Mouse (Mus musculus) megakaryocyte, adult 5-6 weeks (primary cell): Measurements from ENCODE around the gene Gm45521. TPM values are rescaled to one million over a fixed set of nuclear protein-coding genes. Genes with fewer than 3 reads are reported as not detected.
"Not testable (repeated sequence)": the region's sequence is repeated elsewhere in the genome, so short reads cannot be mapped to it uniquely, and the experiment has no call there.

Source experiments
- ATAC-seq: 2 replicates; pipeline ENCODE4 v1.8.0; 2016; ENCODE audit warnings: mild to moderate bottlenecking, inconsistent platforms; ENCODE audit not compliant: poor library complexity, severe bottlenecking
- total RNA-seq, 2 experiments: library from RNA; stranded (forward) in 1 of 2; stranded (reverse) in 1 of 2; fragments of 153-499, 151-499 nt in 1 of 2; fragments of 221-1000, 200-1000 nt in 1 of 2; gene quantifications; 2 replicates each; pipeline versions ENCODE4 v1.2.3 to v1.2.4; 2015 to 2017

The Gm45521 gene
- total RNA-seq, 2 experiments from 2014 or later, result not detected

DNA sequence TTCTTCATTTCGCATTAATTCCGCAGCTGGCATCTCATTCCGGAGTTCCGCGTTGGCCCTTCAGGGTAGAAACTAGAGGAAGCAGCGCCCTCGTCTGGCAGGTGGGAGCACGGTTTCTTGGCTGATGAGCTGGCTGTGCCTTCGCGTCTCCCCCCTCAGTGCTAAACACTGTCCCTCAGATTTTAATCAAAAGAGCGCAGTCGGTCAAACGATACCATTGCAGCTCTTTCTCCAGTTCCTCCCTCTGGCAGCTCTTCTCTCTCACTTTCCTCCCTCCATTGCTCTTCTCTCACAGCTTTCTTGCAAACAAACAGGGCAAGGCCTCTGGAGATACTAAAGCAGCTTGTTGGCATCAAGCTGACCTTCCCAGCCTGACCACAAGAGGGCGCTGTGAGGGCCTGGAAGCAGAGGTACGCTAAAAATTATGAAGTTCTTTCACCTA is 40.2 kb downstream of the Gm45521 start:
- peak; percentile 92 for ATAC-seq

DNA sequence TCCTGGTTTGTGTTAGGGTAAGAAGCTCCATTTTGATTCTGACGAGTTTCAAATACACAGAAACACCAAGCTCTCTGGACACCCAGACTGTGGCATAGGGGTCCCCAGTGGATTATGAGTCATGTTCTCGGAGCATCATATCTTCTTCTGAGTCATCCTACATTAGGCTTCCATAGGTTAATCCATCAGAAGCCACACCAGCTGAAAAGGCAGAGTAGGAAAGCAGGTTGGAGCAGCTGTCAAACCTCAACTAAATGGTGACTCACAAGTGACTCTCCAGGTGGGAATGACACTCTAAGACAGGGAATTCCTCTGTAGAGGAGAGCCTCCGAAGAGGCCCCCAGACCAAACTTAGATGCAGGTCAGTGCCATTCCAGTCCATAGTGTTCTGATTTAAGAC is 41.9 kb downstream of the Gm45521 start:
- ATAC-seq, result no peak

DNA sequence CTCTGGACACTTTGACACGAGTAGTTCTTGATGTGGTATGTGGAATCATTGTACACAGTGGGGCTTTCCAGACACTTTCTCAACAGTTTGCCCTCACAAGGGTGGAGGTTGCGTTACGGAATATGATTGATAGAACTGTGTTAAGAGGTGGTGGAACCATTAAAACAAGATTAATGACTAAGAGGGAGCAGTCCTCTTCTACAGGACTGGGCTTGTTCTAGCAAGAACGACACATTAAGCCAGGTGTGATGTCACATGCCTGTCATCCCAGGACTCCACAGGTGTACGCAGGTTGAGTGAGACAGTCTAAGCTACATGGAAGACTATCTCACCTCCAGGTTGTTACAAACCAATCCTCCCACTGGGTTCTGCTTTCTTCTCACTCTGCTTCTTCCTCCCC is 42.3 kb downstream of the Gm45521 start:
- no peak for ATAC-seq

DNA sequence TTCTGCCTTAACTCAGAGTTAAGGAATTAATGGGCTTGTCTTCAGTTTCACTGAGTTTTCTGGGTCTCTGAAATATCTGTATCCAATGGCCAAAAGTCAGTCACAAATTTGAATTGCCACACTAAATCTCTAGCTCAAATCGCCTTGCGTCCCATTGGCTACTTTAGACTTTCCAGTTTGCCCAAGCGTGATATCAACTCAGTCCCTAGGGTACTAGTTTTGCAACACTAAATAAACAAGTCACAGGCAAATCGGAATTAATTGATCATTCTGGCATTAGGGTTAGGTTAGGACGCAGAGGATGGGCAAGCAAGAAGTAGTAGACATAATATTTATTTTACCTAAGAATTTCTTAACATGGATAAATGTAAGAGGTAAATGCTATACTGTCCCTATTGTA is 43.2 kb downstream of the Gm45521 start:
- no peak for ATAC-seq

DNA sequence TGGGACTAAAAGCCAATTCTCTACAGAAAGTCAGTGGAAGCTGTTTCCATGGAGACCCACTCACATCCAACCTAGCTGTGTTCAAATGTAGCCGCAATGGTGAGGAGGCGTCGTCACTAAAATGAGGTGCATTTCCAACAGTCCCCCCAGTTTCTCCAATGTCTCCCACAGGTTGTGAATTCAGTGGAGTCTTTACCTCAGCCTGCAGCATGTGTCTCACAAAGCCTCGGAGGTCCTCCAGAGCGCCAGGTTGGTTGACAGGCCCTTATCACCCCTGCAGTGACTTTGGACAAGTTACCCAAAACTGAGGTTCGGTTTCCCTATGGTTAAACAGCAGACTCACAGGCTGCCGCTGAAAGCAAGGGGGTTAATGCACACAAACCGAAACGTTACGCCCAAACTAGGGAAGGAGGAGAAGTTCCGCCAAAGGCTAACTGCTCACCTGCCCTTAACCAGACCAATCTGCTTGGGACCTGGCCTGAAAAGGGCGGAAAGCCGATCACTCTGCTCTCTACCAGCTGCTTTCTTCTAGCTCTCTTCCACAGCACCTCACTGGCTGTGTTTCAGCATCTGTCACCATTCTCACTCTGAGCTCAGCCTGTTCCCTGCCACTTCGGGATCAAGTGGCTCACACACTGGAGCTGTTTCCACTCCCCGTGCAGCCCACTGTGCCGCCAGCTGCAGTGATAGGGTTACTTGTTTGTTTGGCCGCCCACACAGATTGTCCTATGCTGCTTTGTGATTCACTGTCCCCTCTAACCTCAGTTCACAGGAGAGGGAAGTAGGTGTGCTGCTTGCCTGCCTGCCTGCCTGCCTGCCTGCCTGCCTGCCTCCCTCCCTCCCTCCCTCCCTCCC is 44.0 kb downstream of the Gm45521 start:
- ATAC-seq, result no peak

DNA sequence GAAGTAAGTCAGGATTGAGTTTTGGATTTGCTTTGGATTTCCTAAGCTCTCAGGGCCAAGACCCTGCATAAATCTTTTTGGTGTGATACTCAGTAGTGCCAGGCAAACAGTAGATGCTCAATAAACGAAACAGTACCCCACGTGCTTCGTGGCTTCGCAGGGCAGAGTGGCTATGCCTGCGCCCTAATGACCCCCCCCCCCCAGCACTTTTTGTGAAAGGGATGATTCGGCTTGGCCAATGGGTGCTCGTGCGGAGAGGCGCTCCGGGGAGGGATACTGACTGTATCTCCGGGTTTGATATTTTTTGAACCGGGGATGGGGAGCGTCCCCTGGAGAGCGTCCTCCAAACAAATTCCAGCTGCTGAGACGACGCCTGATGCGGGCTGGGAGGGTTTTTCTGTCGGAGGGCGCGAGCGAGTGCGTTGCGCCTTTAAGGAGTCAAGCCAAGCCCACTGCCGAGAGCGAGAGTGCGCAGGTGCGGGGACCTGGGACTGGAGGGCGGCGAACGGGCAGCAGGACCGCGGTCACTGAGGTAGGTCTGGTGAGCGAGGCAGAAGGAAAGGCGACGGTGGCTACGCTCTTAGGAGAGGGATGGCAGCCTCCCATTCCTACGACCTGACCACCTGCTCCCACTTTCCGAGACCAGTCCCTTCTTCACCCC is 45.5 kb downstream of the Gm45521 start, which contains the start of gene Abhd6:
Gene Abhd6 (plus strand): TSS at position 471 of the 661 bp plus-strand sequence.
- ATAC-seq, result peak; percentile 71

DNA sequence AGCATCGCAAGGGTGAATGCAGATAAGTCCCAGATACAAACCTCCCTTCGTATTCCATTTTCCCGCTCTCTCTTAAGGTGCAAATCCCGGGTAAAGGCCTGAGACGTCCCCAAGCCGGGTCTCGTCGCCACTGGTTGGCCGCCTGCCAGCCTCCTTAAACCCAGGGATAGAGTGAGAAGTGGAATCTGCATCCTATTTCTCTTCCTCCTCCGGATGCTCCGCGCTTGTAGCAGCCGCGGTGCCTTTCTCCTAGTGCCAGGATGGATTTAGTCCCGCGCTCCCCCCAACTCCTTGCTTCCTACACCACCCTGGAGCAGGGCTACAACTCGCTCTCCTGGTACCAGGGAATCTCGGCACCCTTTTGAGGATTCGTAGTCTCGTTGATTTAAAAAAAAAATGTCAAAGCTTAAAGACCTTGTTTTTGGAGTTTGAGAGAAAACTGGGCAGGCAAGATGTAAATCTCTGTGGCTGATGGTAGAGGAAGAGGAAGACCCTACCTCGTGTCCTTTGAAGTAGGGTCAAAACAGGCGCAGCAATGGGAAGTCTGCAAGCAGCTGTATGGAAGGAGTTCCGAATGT is 46.1 kb downstream of the Gm45521 start:
- ATAC-seq, result peak; percentile 42

DNA sequence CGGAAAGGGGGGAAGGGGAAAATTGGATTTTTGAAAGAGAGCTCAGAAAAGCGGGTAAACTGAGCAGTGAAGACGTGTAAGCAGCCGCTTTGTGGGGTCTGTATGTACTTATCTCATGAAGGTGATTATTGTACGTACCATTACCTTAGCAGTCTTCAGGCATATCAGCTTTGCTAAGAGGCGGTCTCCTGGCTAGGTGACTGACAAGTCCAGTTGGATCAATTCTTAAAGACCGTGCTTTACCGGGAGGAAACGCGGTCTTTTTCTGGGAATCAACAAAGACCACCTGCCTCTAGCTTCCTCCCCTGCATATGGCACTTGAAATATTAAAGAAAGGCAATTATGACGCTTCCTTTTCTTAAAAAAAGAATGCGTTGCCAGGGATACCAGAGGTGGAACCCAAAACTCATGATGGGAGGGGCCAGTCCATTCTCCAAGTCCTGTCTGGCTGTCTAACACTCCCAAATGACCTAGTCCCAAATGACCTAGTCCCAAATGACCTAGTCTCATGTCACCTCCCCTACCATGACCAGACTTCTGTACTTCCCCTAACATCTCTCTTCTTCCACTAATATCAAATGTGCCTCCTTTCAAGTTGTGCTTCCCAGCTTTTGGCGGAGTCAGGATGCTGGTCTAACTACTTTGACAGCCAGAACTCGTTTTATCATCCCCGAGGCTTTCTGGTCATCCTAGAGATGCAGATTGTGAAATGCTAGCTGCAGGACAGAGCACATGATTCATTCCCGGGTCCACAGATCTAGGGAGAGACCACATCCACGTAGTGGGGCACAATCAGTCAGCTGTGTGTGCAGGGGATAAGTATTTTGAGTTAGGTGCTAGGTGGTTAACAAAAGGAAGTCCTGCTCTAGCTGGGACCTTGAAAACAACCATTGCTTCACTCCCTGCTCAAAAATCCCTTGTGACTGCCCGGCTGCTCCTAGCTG is 46.9 kb downstream of the Gm45521 start:
- no peak for ATAC-seq

DNA sequence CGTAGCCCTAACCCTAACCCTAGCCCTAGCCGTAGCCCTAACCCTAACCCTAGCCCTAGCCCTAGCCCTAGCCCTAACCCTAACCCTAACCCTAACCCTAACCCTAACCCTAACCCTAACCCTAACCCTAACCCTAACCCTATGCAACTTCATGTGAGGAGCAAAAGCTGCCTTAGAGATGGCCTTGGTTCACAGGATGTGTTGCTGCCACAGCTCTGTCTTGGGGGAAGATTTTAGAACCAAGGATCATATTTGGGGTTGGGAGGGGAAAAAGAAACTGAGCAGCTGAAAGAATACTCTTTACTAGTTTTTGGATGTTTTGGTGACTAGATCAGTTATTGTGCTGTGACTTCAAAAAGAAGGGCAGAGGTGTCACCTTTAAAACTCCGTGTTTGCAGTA is 49.0 kb downstream of the Gm45521 start:
- not testable (repeated sequence) for ATAC-seq

DNA sequence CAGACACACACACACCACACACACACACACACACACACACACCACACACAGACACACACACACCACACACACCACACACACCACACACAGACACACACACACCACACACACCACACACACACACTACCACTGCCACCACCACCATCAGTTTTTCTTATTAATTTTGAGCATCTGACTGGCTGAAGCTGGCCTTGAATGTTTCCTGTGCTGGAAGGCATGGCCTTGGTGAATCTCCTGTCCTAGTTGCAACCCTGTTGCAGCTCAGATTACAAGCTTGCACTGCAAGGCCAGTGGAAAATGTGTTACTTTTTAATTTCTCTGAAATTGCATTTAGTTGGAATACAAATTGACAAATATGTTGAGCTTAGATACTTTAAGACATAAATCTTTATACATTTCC is 50.0 kb downstream of the Gm45521 start:
- no peak for ATAC-seq

DNA sequence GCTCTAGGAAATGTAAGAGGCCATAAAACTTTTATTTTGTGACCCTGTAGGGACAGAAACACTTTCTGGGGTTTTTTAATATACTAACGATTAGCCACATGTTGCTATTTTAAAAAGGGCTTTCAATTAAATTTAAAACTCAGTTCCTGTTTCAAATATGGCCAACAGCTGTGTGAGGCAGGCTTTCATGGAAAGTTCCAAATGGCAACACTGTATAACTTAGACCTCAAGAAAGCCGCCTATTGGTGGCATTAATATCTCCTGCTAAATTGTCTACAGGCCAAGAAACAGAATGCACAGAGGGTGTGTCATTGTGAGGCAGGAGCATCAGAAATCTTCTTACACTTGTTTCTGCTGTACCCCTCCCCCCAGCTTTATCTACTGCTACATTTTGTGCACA is 50.4 kb downstream of the Gm45521 start:
- ATAC-seq, result no peak

DNA sequence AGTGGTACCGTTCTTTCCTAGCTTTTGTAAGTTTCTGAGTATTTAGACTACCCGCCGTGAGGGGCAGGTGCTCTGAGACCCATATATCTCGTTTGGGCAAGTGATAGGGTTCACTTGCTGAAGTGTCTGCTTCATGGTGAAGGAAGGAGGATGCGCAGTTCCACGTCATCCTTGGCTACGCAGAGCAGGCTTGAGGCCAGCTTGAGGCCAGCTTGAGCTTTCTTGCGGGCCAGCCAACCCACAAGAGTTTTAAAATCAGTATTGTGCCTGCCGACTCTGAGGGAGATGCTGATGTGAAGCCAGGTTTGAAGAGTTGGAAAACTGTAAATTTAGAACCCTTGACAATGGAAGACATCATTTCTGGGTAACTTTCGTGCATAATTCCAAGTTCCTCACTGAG is 50.8 kb downstream of the Gm45521 start:
- ATAC-seq, result no peak

Other genes with a start within 250 kb of the Gm45521 start
- gene Gm26661, start 165.7 kb upstream of the Gm45521 start, total RNA-seq (2015), result not detected in 2 replicates
- gene Gm26661, start 165.7 kb upstream of the Gm45521 start, total RNA-seq (2017), result not detected in 2 replicates
- 4.6 and 5.1 TPM in 2 replicates for gene Flnb, start 139.3 kb upstream of the Gm45521 start, total RNA-seq (2015)
- gene Flnb, start 139.3 kb upstream of the Gm45521 start, total RNA-seq (2017), result 6.1 and 6.3 TPM in 2 replicates
- 0.02 and 0.07 TPM in 2 replicates for gene Dnase1l3, start 37.3 kb downstream of the Gm45521 start, total RNA-seq (2015)
- not detected in 2 replicates for gene Dnase1l3, start 37.3 kb downstream of the Gm45521 start, total RNA-seq (2017)
- 0.80 and 1.5 TPM in 2 replicates for gene Abhd6, start 45.6 kb downstream of the Gm45521 start, total RNA-seq (2015)
- gene Abhd6, start 45.6 kb downstream of the Gm45521 start, total RNA-seq (2017), result 0.66 TPM in 1 of 2 replicates, not detected in the other
- 14.7 and 14.9 TPM in 2 replicates for gene Rpp14, start 123.1 kb downstream of the Gm45521 start, total RNA-seq (2015)
- gene Rpp14, start 123.1 kb downstream of the Gm45521 start, total RNA-seq (2017), result 12.4 and 13.8 TPM in 2 replicates
- gene Pxk, start 140.9 kb downstream of the Gm45521 start, total RNA-seq (2015), result 41.9 and 47.3 TPM in 2 replicates
- gene Pxk, start 140.9 kb downstream of the Gm45521 start, total RNA-seq (2017), result 28.0 and 37.9 TPM in 2 replicates
- 72.7 and 76.3 TPM in 2 replicates for gene Pdhb, start 215.7 kb downstream of the Gm45521 start, total RNA-seq (2015)
- 101 and 115 TPM in 2 replicates for gene Pdhb, start 215.7 kb downstream of the Gm45521 start, total RNA-seq (2017)